Mouse (Mus musculus) c-Kit-negative CD71-positive TER-119-positive erythroid progenitor cells, embryonic 14.5 days (primary cell): Measurements from ENCODE around the gene Ints2.
A peak's percentile ranks its signal among the peaks of the same experiment; 100 is the strongest.

ENCODE experiments used
- DNase-seq: peaks from one replicate; pipeline ENCODE4 v3.0.0-alpha.2; 2013; ENCODE audit warnings: low read depth, low spot score

Ints2 gene

DNA sequence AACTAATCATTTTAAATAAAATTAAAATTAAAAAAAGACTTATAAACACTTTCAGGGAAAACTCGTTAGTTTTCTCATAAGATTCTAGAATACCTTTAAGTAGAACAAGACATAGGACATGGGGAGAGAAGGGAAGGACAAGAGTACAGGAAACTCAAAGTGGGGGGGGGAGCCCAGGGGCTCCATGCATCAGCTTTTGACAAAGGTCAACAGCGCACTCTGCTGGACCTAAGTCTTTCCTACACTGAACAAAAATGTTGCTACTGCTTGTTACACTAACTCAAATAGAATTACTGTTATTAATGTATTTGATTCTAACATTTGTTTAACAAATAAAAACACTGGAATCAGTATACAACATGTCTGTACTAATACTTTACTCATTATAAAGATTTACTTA, 83.2 kb downstream of the Ints2 start:
- peak; percentile 4 for DNase-seq

DNA sequence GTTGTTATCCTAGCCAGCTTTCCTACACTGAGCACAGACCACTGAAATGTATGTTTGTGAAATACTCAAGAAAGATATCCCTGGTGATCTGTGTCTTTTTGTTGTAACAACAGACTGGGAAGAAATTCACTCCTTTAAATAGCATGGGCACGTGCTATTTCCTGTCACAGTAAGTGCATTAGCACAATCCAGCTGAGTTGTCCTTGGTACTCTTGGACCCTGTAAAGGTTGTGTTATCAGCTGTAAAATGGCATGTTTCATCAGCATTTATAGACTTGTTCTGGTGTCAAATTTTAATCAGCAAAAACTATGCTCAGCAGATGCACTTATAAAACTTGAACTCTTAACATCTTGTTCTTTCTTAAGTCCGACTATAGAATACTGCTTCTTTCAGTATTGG, 86.6 kb downstream of the Ints2 start:
- DNase-seq, result no peak
